Mouse (Mus musculus): ENCODE results near the gene Rab34. TPM values are rescaled to one million over a fixed set of nuclear protein-coding genes. Genes with fewer than 3 reads are reported as not detected.

Rab34 gene
- polyA plus RNA-seq, 1 experiment from 2014 or later = 111 TPM

DNA sequence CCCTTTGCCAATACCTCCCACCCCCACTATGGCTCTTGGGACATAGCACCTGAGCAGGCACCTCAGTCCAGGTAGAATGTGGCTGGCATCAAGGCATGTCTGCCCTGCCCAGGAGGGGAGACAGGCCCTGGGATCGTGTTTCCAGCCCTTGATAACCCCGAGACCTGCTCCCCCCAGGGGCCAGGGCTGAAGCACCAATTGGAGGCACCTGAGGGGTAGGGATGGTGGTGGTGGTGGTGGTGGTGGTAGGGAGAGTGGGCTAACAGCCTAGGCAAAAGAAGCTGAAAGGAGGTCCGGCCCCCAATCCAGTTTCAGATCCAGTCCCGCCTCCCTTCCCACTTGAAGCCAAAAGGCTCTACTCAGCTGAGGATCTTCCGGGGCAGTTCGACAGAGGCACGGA, 28.7 kb upstream of the Rab34 start:
- H3K4me2 ChIP-seq = no peak overlapping the region
- H3K4me3 ChIP-seq (replicated peaks) = no peak overlapping the region
- H3K27ac ChIP-seq = no peak overlapping the region
- no peak for ATAC-seq (ENCODE audit: insufficient read depth, low FRiP score, low read depth)
- no peaks in the 10 kb centered on the region for H3K27me3 ChIP-seq (replicated peaks)
- H3K9ac ChIP-seq = no peak overlapping the region
- WGBS = 75% methylated on average over 7 of the region's 7 CpGs
- H3K4me1 ChIP-seq = peaks cover 31% of the 10 kb centered on the region
- H3K9me3 ChIP-seq = no peaks in the 10 kb centered on the region
- peaks cover 63% of the 10 kb centered on the region for H3K36me3 ChIP-seq

DNA sequence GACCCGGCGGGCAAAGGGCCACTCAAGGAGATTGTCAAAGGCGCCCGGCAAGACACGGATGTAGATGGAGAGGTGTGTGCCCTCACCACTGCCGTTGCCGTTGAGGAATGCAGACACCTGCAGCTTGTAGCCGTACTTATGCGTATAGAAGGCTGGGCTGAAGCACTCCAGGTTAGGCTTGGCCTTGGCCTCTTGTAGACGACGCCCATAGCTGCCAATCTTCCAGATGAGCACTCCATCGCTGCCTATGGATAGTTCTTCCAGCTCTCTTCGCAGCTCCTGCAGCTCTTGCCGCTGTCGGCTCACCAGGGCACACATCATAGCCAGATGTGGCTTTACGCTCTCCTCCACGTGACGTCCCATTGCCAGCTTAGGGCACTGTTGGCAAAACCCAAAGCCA, 28.1 kb upstream of the Rab34 start:
- Histone ChIP-seq H3K4me3 (replicated peaks) (no peak overlapping the region), H3K9me3 (no peaks in the 10 kb centered on the region), H3K4me2 (no peak overlapping the region), H3K9ac (no peak overlapping the region), H3K36me3 (peaks cover 57% of the 10 kb centered on the region), H3K27me3 (replicated peaks) (no peaks in the 10 kb centered on the region), H3K27ac (no peak overlapping the region), H3K4me1 (peaks cover 31% of the 10 kb centered on the region)
- 79% methylated on average over 18 of the region's 18 CpGs for WGBS
- no peak for ATAC-seq (ENCODE audit: insufficient read depth, low FRiP score, low read depth)

DNA sequence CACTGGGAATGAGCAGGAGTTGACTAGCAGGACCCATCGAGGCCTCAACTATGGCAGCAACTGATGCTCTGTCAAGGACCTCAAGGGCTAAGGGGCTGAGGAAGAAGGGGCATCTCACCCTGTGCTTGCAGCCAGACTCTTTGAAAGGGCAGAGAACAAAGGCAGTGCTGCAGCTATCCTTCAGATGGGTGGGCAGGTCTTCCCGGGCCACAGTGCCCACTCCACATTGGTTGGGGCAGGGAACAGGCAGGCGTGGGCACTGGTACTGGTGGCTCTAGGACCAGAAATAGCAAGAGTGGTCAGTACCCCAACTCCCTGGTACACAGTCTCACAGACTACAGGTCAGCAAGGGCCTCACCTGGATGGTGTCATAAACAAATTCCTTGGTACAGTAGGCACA, 27.6 kb upstream of the Rab34 start:
- Histone ChIP-seq H3K4me2 (no peak overlapping the region), H3K4me1 (peaks cover 32% of the 10 kb centered on the region), H3K27ac (no peak overlapping the region), H3K4me3 (replicated peaks) (no peak overlapping the region), H3K27me3 (replicated peaks) (no peaks in the 10 kb centered on the region), H3K9ac (no peak overlapping the region), H3K36me3 (peaks cover 55% of the 10 kb centered on the region), H3K9me3 (no peaks in the 10 kb centered on the region)
- ATAC-seq (ENCODE audit: insufficient read depth, low FRiP score, low read depth) = no peak
- 88% methylated on average over 3 of the region's 3 CpGs for WGBS

DNA sequence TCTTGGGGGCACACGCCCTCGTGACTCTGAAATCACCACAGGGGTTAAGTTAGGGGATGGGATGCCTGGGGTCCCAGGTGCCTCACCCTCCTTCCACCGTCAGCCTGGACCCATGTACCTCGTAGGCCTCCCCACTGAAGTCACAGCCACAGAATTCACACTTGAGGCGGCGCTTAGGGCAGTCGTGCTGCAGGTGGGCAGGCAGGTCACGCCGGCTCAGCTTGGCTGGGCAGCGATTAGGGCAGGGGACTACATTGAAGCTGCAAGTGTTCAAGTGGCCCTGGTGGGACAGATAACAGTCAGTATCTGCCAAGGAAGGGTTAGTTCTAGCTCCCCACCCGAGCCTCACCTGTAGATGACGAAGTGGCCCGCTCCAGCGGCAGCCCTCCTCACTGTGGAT, 27.1 kb upstream of the Rab34 start:
- H3K27ac ChIP-seq = no peak overlapping the region
- H3K9me3 ChIP-seq = no peaks in the 10 kb centered on the region
- no peak overlapping the region for H3K4me2 ChIP-seq
- H3K4me1 ChIP-seq = peaks cover 37% of the 10 kb centered on the region
- no peak for ATAC-seq (ENCODE audit: insufficient read depth, low FRiP score, low read depth)
- H3K4me3 ChIP-seq (replicated peaks) = no peak overlapping the region
- 88% methylated on average over 14 of the region's 14 CpGs for WGBS
- H3K27me3 ChIP-seq (replicated peaks) = no peaks in the 10 kb centered on the region
- H3K36me3 ChIP-seq = peaks cover 50% of the 10 kb centered on the region
- no peak overlapping the region for H3K9ac ChIP-seq

DNA sequence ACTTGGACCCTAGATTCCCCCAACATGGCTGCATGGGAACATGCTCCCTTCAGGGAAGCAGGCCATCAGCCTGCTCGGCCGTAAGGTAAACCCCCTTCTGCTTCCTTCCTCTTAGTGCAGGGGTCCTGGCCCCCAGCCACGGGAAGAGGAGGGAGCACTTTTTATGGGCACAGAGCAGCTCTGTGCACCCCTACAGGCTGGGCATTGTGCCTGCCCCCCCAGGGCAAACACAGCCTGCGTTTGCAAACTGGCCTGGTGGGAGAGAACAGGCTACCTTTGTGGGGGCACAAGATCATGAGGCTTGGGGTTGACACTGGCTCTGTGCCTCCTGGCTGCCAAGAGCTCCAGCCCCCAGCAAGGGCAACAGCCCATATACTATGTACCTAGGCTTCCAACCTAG, 26.3 kb upstream of the Rab34 start:
- H3K4me1 ChIP-seq = peaks cover 45% of the 10 kb centered on the region
- H3K36me3 ChIP-seq = peaks cover 47% of the 10 kb centered on the region
- 52% methylated on average over 4 of the region's 4 CpGs for WGBS
- no peak overlapping the region; the same call in 1 of the 2 replicates for H3K9ac ChIP-seq
- 0 out of 2 replicates have a peak overlapping the region, but pooled peaks have one; percentile 64 for H3K27ac ChIP-seq
- no peaks in the 10 kb centered on the region for H3K27me3 ChIP-seq (replicated peaks)
- H3K9me3 ChIP-seq = no peaks in the 10 kb centered on the region
- H3K4me3 ChIP-seq (replicated peaks) = no peak overlapping the region
- no peak for ATAC-seq (ENCODE audit: insufficient read depth, low FRiP score, low read depth)
- H3K4me2 ChIP-seq = peak overlapping the region; percentile 79

DNA sequence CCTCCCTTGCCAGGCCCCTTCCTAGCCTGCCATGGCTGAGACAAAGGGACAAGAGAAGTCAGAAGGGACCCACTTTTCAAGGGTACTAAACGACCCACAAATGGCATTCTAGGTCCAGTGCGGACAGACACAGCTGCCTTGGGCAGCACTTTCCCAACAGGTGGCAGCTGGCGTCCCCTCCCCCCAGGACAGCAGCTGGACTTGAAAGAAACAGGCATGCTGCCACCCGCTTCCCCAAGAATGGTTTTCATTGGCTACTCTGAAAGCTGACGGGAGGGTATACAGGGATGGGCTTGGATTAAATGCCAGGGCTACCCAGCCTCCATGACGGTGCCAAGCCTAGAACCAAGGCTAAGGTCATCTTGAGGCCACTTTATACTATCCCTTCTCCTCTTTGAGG, 25.7 kb upstream of the Rab34 start:
- H3K4me1 ChIP-seq = peaks cover 45% of the 10 kb centered on the region
- peak overlapping the region; percentile 79 for H3K4me2 ChIP-seq
- 54% methylated on average over 6 of the region's 6 CpGs for WGBS
- no peaks in the 10 kb centered on the region for H3K9me3 ChIP-seq
- H3K36me3 ChIP-seq = peaks cover 45% of the 10 kb centered on the region
- no peaks in the 10 kb centered on the region for H3K27me3 ChIP-seq (replicated peaks)
- no peak for ATAC-seq (ENCODE audit: insufficient read depth, low FRiP score, low read depth)
- H3K4me3 ChIP-seq (replicated peaks) = peak overlapping the region; percentile 77; the same call in 1 of the 2 replicates
- no peak overlapping the region for H3K9ac ChIP-seq
- 0 out of 2 replicates have a peak overlapping the region, but pooled peaks have one; percentile 96 for H3K27ac ChIP-seq

DNA sequence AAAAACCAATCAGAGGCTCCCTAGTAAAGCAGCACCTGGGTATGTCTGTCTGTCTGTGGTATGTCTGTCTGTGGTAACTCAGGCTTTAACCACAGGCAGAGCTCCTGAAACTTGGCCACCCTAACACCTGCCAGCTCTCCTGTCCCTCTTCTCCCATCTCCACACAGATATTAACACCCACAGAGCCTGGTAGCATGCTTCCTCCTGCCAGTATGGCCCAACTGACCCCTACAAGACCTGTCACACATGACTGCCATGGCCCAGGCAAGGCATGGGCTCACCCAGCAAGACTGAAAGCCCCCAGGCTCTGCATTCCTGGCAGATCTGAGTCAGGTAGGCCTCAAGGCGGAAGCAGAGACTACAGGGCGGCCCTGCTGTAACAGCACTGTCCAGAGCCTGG, 25.2 kb upstream of the Rab34 start:
- Histone ChIP-seq H3K9me3 (no peaks in the 10 kb centered on the region), H3K36me3 (peaks cover 39% of the 10 kb centered on the region), H3K27ac (peak overlapping the region; percentile 96), H3K9ac (peak overlapping the region; percentile 85; the same call in 1 of the 2 replicates), H3K4me2 (peak overlapping the region; percentile 79), H3K4me3 (replicated peaks) (peak overlapping the region; percentile 77), H3K4me1 (peaks cover 45% of the 10 kb centered on the region), H3K27me3 (replicated peaks) (no peaks in the 10 kb centered on the region)
- ATAC-seq (ENCODE audit: insufficient read depth, low FRiP score, low read depth) = no peak
- WGBS = 67% methylated on average over 2 of the region's 2 CpGs

DNA sequence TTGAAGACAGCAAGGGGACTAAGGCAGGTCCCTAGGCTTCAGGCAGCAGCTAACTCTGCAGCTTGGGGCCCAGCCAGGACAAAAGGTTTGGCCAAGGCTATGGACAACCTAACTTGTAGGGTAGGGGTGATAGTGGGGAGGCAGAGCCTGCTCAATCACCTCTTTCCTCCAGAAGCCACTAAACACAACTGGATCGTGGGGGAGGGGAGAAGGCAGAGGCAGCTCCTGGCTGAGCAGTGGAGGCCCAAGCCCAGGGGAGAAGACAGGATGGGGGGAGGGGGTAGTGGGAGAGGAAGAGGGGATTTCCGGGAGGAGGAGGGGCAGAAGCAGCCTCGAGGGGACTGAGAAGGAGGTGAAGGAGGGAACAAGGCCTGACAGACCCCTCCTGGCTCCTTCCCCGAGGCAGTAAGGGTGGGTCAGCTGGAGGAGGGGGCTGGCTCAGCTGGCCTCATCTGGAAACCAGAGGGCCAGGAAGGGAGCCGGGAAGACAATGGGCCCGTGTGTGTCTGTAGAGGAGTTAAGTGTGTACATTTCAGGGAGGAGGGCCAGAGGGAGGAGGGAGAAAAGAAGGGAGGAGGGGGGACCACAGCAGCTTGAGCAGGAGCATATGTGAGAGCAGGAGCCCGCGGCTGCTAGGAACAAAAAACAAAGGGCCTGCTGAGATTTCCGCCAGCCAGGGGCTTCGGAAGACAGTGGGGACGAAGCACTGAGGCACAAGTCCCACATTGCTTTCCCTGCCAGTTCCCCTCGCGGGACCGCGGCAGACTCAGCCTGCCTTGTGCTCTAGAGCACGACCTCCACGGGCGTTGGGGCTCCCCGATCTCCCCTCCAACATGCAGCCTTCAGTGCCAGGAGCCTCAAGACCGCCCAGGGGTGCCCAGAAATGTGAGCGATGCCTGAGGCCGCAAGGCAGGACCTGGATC, 24.3 kb upstream of the Rab34 start:
- peak; percentile 51 for ATAC-seq (ENCODE audit: insufficient read depth, low FRiP score, low read depth)
- whole genome bisulfite sequencing = 1% methylated on average over 22 of the region's 22 CpGs
- Histone ChIP-seq H3K9ac (peak overlapping the region; percentile 85), H3K9me3 (no peaks in the 10 kb centered on the region), H3K27ac (peak overlapping the region; percentile 96), H3K4me2 (peak overlapping the region; percentile 79), H3K4me1 (peaks cover 45% of the 10 kb centered on the region), H3K36me3 (peaks cover 30% of the 10 kb centered on the region), H3K4me3 (replicated peaks) (peak overlapping the region; percentile 77), H3K27me3 (replicated peaks) (no peaks in the 10 kb centered on the region)

DNA sequence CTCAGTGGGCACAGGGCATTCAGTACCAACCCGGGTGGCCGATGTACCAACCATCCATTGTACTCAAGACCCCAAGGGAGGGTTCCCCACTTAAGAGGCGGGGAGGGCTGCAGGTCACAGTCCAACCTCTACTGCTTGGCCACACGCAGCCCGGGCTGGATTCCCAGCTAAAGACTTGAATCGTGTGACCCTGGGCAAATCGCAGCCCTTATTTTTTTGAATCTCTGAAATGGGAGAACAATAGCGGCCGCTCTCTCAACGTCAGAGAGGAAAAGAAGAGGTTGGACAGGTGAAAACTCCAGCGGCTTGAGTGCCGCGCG, 23.7 kb upstream of the Rab34 start:
- ATAC-seq (ENCODE audit: insufficient read depth, low FRiP score, low read depth) = no peak
- Histone ChIP-seq H3K4me2 (peak overlapping the region; percentile 79), H3K9ac (peak overlapping the region; percentile 85), H3K27me3 (replicated peaks) (no peaks in the 10 kb centered on the region), H3K4me3 (replicated peaks) (peak overlapping the region; percentile 77), H3K9me3 (no peaks in the 10 kb centered on the region), H3K4me1 (peaks cover 42% of the 10 kb centered on the region), H3K36me3 (peaks cover 27% of the 10 kb centered on the region), H3K27ac (peak overlapping the region; percentile 96)
- under 1% methylated on average over 14 of the region's 14 CpGs for WGBS

DNA sequence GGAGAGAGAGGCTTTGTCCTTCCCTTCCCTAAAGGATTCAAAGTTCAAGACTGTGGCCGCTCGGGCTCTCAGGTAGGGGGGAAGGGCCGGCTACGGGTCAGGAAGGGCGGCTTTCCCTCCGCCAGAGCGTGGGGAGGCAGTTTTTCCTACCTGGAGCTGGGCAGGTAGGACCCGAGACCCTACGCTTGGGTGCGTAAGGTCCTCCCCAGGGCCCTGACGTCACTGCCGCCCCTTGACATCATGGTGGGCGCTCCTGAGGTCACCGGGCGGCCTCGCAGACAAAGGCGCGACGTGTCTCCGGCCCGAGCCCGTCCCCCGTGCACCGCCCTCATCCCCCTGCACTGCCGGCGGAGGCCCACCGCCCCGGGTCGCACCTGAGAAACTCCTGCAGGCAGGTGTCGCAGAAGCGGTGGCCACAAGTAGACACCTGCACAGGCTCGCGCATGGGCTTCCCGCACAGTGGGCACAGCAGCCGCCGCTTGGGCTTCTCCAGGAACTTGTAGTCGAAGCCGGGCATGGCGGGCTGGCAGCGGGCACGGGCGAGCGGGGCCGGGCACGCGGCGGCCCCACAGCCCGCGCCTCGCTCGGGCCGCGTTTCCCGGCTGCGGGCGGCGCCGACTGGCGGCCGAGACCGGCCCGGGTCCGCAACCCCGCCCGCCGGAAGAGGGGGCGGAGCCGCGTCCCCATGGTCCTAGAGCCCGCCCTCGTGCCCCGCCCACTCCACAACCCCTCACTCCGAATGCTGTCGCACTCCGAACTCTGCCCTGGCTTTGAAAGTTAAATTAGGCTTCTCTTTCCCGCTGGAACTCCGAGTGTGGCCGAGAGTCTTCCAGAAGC, 23.1 kb upstream of the Rab34 start, which contains the start of gene Traf4:
Traf4 (minus strand) TSS at position 666 of the 837 bp plus-strand sequence.
- under 1% methylated on average over 69 of the region's 78 CpGs for WGBS
- Histone ChIP-seq H3K4me1 (peaks cover 37% of the 10 kb centered on the region), H3K9ac (peak within 1 kb of the TSS; percentile 85), H3K36me3 (peaks cover 21% of the 10 kb centered on the region), H3K4me2 (peak within 1 kb of the TSS; percentile 79), H3K9me3 (no peaks in the 10 kb centered on the region), H3K27me3 (replicated peaks) (no peaks in the 10 kb centered on the region), H3K4me3 (replicated peaks) (peak within 1 kb of the TSS; percentile 77), H3K27ac (peak within 1 kb of the TSS; percentile 96)
- ATAC-seq (ENCODE audit: insufficient read depth, low FRiP score, low read depth) = peak; percentile 79

DNA sequence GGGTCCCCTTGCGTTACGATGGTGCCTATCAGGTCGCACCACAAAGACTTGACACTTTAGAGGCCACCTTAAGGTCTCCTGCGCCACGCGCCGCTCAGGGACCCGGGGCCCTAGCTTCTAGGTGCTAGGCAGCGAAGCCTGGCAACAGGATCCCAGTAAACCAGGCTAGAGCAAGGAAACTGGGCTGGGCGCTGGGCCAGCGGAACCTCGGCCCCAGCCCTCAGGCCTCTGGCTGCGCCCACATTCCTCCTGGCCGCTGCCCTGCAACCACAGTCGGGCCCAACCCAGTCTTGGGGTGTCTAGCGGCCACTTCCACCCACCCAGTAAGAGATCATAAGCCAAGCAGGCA, 22.5 kb upstream of the Rab34 start:
- Histone ChIP-seq H3K9ac (peak overlapping the region; percentile 36; the same call in 1 of the 2 replicates), H3K4me3 (replicated peaks) (peak overlapping the region; percentile 77), H3K36me3 (peaks cover 15% of the 10 kb centered on the region), H3K27me3 (replicated peaks) (no peaks in the 10 kb centered on the region), H3K4me1 (peaks cover 36% of the 10 kb centered on the region), H3K27ac (peak overlapping the region; percentile 96), H3K9me3 (no peaks in the 10 kb centered on the region), H3K4me2 (peak overlapping the region; percentile 79)
- WGBS = under 1% methylated on average over 16 of the region's 16 CpGs
- peak; percentile 1; the same call in 1 of the 2 replicates for ATAC-seq (ENCODE audit: insufficient read depth, low FRiP score, low read depth)

DNA sequence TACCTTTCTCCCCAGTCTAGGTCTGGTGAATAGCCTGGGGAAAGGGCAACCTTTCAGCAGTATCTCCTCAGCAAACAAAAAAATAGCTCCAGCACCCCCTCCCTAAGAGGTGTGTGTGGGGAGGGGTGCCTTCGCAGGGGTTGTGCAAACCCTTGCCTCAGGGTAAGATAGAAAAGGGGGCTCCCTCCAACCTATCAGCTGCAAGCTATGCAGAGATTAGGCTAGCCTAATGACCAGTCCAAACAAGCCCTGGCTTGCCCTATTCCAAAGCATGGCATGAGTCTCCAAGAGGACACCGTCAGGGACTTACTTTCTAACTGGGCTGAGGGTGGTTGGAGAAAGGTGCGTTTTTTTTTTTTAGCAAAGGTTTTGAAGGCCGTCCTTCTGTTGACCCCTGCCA, 22.1 kb upstream of the Rab34 start:
- Histone ChIP-seq H3K9me3 (no peaks in the 10 kb centered on the region), H3K36me3 (peaks cover 11% of the 10 kb centered on the region), H3K4me1 (peaks cover 33% of the 10 kb centered on the region), H3K4me2 (peak overlapping the region; percentile 79), H3K4me3 (replicated peaks) (peak overlapping the region; percentile 77), H3K27ac (peak overlapping the region; percentile 96), H3K9ac (peak overlapping the region; percentile 36; the same call in 1 of the 2 replicates), H3K27me3 (replicated peaks) (no peaks in the 10 kb centered on the region)
- WGBS = 50% methylated on average over 4 of the region's 4 CpGs
- ATAC-seq (ENCODE audit: insufficient read depth, low FRiP score, low read depth) = no peak

All from stomach, embryonic 15.5 days (tissue).